Mouse (Mus musculus) lung, embryonic 15.5 days (tissue): ENCODE measurements around the gene Zfp281. TPM values are rescaled to one million over a fixed set of nuclear protein-coding genes. Genes with fewer than 3 reads are reported as not detected.

Experiments
- ATAC-seq: fragments of 200-750 bp; cut with Nextera tagmentation; 2 replicates; pipeline ENCODE4 v1.8.0; 2017; ENCODE audit warnings: moderate number of reproducible peaks, borderline replicate concordance; ENCODE audit not compliant: low FRiP score, low TSS enrichment; ENCODE audit errors: extremely low read depth
- H3K27ac ChIP-seq: fragments of 300-500 bp; sonication (generic); 2 replicates; pipeline ENCODE4 v1.5.1; 2015; ENCODE audit warnings: moderate library complexity, mild to moderate bottlenecking, inconsistent platforms
- H3K27me3 ChIP-seq: fragments of 300-500 bp; sonication (generic); 2 replicates; pipeline ENCODE4 v1.6.1; 2015; ENCODE audit warnings: inconsistent platforms
- H3K36me3 ChIP-seq: fragments of 300-500 bp; sonication (generic); 2 replicates; pipeline ENCODE4 v1.6.1; 2015; ENCODE audit warnings: inconsistent platforms
- H3K4me1 ChIP-seq: fragments of 300-500 bp; sonication (generic); 2 replicates; pipeline ENCODE4 v1.6.1; 2015; ENCODE audit warnings: inconsistent platforms
- H3K4me2 ChIP-seq: fragments of 300-500 bp; sonication (generic); 2 replicates; pipeline ENCODE4 v1.6.1; 2015; ENCODE audit warnings: inconsistent platforms, mild to moderate bottlenecking, moderate library complexity
- H3K4me3 ChIP-seq: fragments of 300-500 bp; sonication (generic); 2 replicates; pipeline ENCODE4 v1.5.1; 2015; ENCODE audit warnings: mild to moderate bottlenecking, inconsistent platforms
- H3K9ac ChIP-seq: fragments of 300-500 bp; sonication (generic); 2 replicates; pipeline ENCODE4 v1.6.1; 2015; ENCODE audit warnings: inconsistent platforms
- H3K9me3 ChIP-seq: fragments of 300-500 bp; sonication (generic); 2 replicates; pipeline ENCODE4 v1.6.1; 2016; ENCODE audit warnings: inconsistent platforms
- WGBS: fragments of 180-500 bp; shearing (Covaris S2); methylation state at CpG from one replicate; pipeline ENCODE4 v1.1.7; 2015; 5-methylcytosine and 5-hydroxymethylcytosine counted together
- polyA plus RNA-seq: library from polyadenylated mRNA; unstranded; fragments of >200 nt; fragmentation: Nextera tagmentation; extraction: Ambion mirVana; gene quantifications from 2 replicates; pipeline ENCODE4 v1.2.1, GENCODE M21; 2015

Gene Zfp281
- polyA plus RNA-seq, 1 experiment from 2014 or later = 20.6 TPM

DNA sequence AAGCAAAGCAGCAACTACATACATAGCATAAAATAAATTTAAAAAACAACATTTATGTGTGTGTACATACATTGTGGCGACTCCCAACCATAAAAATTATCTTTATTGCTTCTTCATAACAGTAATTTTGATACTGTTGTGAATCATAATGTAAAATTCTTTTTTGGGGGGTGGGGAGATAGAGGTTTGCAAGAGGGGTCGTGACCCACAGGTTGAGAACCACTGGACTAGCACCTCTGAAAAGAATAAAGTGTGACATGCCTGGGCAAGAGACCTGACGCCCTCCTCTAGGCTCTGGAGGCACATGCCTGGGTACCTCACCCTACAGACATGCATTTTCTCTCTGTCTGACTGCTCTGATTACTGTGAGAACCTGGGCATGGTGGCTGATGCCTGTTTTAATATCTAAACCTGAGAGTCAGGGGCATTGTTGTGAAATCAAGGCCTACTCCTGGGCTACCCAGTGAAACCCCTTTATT is 53.2 kb downstream of the Zfp281 start:
- Histone ChIP-seq H3K4me1 (peaks cover 20% of the 10 kb centered on the region), H3K27me3 (no peaks in the 10 kb centered on the region), H3K4me3 (no peak overlapping the region), H3K9ac (no peak overlapping the region), H3K9me3 (no peaks in the 10 kb centered on the region), H3K36me3 (no peaks in the 10 kb centered on the region), H3K27ac (no peak overlapping the region), H3K4me2 (no peak overlapping the region)
- no peak for ATAC-seq
- WGBS = 81% methylated on average over 3 of the region's 3 CpGs

- peaks cover 24% of the 10 kb centered on the region for H3K4me1 ChIP-seq
- H3K27ac ChIP-seq = no peak overlapping the region
- H3K9me3 ChIP-seq = no peaks in the 10 kb centered on the region
- no peak overlapping the region for H3K4me3 ChIP-seq
- H3K9ac ChIP-seq = no peak overlapping the region
- ATAC-seq = no peak
- 26% methylated on average over 4 of the region's 4 CpGs for WGBS
- no peaks in the 10 kb centered on the region for H3K36me3 ChIP-seq
- no peak overlapping the region for H3K4me2 ChIP-seq
- no peaks in the 10 kb centered on the region for H3K27me3 ChIP-seq
Observed at GRCm38 (mm10) chr1:136678836-136679235, 54.1 kb downstream of the Zfp281 start.

Other genes starting within 250 kb of the Zfp281 start
- 15.9 and 17.2 TPM in 2 replicates for gene Ddx59, start 209.6 kb upstream of the Zfp281 start, polyA plus RNA-seq
- 6.4 and 7.1 TPM in 2 replicates for gene Kif14, start 158.6 kb upstream of the Zfp281 start, polyA plus RNA-seq